Mouse (Mus musculus): ENCODE measurements around the gene Catsperg1.
A peak's percentile ranks its signal among the peaks of the same experiment; 100 is the strongest.
"Not testable (repeated sequence)": the region's sequence is repeated elsewhere in the genome, so short reads cannot be mapped to it uniquely, and the experiment has no call there.

The Catsperg1 gene

DNA sequence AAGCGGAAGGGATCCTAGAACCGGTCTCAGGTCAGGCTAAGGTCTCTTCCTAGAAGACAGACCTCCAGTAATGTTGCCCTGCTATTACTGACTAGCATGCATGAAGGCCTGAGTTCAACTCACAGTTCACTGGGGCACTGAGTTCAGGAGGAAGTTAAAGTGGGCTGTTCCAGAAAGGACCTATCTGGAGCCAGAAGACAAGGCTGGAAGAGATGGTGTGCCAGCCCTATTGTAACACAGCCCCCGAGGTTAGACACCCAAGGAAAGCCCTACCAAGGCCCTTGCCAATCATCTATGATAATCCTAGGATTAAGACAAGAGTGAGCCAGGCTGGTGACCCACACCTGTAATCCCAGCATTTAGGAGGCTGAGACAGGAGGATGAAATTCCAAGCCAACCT, 17.7 kb upstream of the Catsperg1 start:
- no peak for DNase-seq (ENCODE audit: low spot score in 2 of 2)

DNA sequence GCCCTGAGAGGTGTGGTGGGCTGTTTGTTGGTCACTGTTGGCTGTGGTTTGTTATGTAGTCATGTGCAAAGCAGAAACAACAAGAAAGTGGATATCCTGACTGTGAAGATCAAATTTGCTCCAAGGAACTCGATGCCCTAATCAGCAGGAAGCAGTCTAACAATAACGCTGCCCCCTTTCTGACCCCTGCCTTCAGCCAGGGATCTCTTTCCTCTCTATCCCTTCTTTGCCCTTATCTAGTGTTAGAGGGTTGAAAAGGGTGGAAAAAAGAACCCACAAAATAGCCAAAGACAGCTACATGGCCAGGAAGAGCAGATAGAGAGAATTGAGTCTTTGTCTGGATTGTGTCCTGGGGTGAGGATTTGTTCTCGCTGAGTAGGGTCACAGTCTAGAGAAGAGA, 16.7 kb upstream of the Catsperg1 start:
- DNase-seq (ENCODE audit: low spot score in 2 of 2), result no peak

- DNase-seq (ENCODE audit: low spot score in 2 of 2), result no peak
Observed at GRCm38 (mm10) chr7:29228202-29228601, 14.4 kb upstream of the Catsperg1 start.

DNA sequence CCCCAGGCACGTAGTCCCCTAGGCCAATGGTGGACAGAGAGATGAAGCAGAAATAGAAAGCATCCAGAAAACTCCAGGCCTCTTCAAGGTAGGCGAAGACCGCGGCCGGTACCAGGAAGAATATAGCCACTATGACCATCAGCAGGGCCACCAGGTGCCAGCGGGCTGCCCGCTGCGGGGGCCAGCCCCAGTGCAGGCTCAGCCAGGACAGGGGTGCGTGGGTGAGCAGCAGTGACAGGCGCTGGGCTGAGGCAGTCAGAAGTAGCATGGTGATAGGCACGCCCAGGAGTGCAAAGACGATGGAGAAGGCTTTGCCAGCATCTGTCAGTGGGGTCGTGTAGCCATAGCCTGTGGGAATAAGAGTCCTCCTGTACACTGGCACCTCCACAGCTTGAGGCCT, 11.7 kb upstream of the Catsperg1 start:
- no peak for DNase-seq (ENCODE audit: low spot score in 2 of 2)

- no peak for DNase-seq (ENCODE audit: low spot score in 2 of 2)
Observed at GRCm38 (mm10) chr7:29224756-29225394, 11.0 kb upstream of the Catsperg1 start.

DNA sequence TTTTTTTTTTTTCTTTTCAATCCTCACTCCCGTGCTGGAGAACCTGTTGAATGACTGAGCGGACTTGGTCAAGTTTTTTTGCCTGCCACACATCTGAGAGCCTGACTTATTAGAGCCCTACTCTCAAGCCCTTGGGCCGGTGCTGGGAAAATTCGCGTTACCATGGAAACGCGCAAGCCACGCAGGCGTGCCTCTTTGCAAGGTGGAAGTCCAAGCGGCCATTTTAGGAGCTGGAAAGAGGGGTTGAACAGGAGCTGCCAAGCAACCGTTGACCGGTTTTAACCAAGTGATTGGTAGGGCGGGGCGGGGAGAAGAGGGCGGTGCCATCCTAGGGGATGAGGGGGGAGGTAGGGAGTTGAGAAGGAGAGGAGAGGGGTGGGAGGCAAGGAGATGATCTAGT, 1.0 kb upstream of the Catsperg1 start:
- DNase-seq (ENCODE audit: low spot score in 2 of 2), result no peak

DNA sequence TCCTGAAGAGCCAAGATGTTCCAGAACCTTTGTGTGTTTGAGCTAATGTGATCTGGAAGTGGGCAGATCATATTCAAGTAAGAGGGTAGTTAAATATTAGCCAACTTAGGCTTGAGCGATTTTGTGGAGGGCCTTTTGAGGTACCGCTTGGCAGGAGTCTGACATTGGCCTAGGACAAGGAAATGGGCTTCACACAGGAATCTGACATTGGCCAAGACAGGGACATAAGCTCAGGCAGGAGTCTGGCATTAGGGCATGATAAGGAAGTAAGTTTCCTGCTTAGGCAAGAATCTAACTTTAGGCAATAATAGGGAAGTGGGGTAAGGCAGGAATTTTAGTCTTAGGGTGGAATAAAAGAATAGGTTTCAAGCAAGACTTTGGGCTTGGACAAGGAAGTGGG, 401 bp upstream of the Catsperg1 start:
- no peak for DNase-seq (ENCODE audit: low spot score in 2 of 2)

DNA sequence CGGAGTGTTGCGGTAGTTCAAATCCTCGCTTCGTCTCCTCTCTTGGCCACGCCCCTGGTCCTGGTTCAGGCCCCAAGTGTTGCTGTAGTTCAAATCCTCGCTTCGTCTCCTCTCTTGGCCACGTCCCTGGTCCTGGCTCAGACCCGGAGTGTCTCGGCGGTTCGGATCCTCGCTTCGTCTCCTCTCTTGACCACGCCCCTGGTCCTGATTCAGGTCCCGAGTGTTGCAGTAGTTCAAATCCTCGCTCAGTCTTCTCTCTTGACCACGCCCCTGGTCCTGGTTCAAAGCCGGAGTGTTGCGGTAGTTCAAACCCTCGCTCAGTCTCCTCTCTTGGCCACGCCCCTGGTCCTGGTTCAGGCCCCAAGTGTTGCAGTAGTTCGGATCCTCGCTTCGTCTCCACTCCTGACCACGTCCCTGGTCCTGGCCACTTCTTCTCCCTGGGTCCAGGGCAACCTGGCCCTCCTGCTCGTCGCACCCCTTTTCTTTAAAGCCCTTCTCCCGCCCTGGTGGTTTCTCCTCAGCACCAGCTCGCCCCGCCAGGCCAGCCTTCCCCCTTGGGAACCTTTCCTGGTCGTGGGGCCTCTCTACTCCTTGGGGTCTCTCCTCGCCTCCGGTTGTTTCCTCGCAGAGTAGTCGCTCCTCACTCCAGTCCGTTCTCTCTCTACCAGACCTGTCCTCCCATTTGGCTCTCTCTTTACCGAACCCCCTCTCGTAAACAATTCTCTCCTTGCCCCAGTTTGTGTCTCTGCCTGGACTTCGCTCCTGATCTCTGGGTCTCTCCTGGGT, 867 bp downstream of the Catsperg1 start:
- DNase-seq (ENCODE audit: low spot score in 2 of 2), result not testable (repeated sequence)

GRCm38 (mm10) chr7:29212199-29212765, 1.6 kb downstream of the Catsperg1 start:
- DNase-seq (ENCODE audit: low spot score in 2 of 2), result no peak

DNA sequence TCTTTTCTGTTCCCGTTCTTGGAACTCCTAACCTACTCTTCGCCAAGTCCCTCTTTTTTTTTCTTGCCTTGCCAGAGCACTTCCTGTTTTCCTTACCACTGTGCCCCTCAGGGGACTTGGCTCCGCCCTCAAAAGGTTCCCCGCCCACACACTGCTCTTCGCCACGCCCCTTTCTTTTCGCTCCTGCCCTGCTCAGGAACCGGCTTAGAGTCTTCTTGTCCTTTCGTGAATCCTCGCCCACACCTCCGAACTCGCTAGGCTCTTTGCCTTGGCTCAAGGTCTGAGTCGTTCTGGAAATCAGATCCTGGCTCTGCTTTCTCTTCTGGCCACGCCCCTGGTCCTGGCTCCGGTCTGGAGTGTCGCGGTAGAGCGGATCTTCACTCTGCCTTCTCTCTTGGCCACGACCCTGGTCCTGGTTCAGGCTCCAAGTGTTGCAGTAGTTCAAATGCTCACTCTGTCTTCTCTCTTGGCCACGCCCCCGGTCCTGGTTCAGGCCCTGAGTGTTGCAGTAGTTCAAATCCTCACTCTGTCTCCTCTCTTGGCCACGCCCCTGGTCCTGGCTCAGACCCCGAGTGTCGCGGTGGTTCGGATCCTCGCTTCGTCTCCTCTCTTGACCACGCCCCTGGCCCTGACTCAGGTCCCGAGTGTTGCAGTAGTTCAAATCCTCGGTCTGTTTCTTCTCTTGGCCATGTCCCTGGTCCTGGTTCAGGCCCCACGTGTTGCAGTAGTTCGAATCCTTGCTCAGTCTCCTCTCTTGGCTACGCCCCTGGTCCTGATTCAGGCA, 2.2 kb downstream of the Catsperg1 start:
- peak; percentile 82 to 90 for DNase-seq (ENCODE audit: low spot score in 2 of 2)

DNA sequence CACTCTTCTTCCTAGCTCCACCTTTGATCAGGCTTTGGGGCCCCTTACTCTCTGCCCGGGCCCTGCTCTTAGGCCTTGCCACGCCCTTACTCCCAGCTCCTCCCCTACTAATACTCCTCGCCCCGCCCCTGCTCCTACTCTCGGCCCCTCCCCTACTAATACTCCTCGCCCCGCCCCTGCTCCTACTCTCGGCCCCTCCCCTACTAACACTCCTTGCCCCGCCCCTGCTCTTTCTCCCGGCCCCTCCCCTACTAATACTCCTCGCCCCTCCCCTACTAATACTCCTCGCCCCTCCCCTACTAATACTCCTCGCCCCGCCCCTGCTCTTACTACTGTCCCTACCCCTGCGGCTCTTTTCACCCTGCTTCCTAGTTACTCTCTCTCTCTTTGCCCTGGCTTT, 2.8 kb downstream of the Catsperg1 start:
- DNase-seq (ENCODE audit: low spot score in 2 of 2), result not testable (repeated sequence)

DNA sequence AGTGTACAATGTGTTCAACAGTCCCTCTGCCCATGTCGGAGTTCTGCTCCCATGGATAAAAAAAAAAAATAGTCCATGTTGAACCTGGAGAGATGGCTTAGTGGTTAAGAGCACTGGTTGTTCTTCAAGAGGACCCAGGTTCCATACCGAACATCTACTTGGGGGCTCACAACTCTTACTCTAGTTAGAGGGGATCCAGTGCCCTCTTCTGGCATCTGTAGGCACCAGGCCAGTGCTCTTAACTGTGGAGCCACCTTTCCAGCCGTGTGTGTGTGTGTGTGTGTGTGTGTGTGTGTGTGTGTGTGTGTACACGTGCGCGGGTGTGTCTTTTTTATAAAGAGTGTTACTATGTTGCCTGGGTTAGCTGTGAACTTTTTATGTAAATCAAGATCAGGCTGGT, 11.3 kb downstream of the Catsperg1 start:
- DNase-seq (ENCODE audit: low spot score in 2 of 2), result no peak

GRCm38 (mm10) chr7:29194230-29194629, 19.6 kb downstream of the Catsperg1 start:
- not testable (repeated sequence) for DNase-seq (ENCODE audit: low spot score in 2 of 2)

- DNase-seq (ENCODE audit: low spot score in 2 of 2), result not testable (repeated sequence)
Observed at GRCm38 (mm10) chr7:29181323-29181722, 32.5 kb downstream of the Catsperg1 start.

GRCm38 (mm10) chr7:29180854-29181236, 33.0 kb downstream of the Catsperg1 start:
- no peak for DNase-seq (ENCODE audit: low spot score in 2 of 2)

DNA sequence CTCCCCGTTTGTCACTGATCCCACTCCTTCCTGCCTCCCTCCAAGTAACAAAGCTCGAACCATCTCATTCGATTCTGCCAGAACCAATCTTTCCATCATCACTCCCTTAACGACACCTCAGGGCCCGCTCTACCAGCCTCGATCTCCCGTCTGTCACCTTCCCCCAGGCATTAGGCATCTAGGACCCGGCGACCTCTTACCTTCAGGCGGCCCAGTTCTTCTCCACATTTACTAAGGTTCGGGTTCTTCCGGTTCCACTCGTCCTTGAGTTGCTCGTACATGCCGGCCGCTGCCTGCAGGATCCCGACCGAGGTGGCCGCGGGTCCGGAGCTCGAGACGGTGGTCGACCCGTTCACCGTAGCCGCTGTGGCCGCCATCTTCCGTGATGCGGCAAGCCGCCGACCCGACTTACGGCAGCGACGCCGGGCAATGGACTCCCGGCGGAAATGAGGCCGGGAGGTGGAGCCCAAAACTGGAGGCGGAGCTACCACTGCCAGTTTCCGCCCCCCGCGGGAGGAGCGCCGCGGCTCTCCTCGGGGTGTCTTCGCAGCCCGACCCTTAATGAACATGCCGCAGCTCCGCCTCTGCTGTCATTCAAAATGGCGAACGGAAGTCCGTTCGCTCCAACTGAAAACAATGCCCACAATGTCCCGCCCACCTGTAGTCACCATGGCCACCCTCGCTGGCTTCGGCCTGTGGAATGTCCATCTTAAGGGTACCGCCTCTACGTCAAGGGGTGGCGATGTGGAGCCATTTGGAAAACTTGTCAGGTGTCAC, 33.6 kb downstream of the Catsperg1 start, which contains the start of gene Psmd8:
TSS of gene Psmd8 (minus strand) at position 625 of the 777 bp plus-strand sequence.
- peak; percentile 96 to 97 for DNase-seq (ENCODE audit: low spot score in 2 of 2)

- DNase-seq (ENCODE audit: low spot score in 2 of 2), result peak in 1 of 2 experiments; percentile 53
Observed at GRCm38 (mm10) chr7:29179323-29179722, 34.5 kb downstream of the Catsperg1 start.

- no peak for DNase-seq (ENCODE audit: low spot score in 2 of 2)
Observed at GRCm38 (mm10) chr7:29178106-29178505, 35.7 kb downstream of the Catsperg1 start.

DNA sequence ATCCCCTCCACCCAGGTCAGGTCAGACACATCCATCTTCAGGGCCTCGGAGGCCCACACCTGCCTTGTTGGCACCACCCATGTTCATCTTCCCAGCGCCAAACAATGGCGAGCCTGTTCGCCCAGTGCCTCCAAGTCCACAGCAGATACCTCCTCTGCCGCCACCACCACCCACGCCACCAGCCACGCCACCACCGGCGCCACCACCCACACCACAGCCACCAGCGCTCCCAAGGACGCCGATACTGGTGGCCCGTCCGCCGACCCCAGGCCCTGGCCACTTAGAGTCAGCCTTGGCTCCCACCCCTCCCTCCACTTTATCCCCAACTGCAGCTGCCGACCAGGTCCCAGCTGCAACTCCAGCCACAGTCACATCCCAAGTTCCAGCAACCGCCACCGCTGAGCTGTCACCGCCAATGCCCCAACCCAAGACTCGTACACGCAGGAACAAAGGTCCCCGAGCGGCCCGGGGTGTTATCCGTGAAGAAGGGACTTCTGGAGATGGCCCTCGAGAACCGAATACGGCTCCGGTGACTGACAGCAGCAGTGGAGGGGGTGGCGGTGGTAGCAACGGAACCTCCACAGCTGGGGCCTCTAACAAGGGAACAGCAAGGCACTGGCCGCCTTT, 41.3 kb downstream of the Catsperg1 start:
- DNase-seq (ENCODE audit: low spot score in 2 of 2), result no peak

- DNase-seq (ENCODE audit: low spot score in 2 of 2), result no peak
Observed at GRCm38 (mm10) chr7:29171562-29172097, 42.2 kb downstream of the Catsperg1 start.

Data from natural killer cell, adult 2 months (primary cell).